Mouse (Mus musculus): ENCODE measurements around the gene Dnah6.

Gene Dnah6

GRCm38 (mm10) chr6:73020061-73020460 is 201.4 kb downstream of the Dnah6 start:
- no peak for DNase-seq

DNA sequence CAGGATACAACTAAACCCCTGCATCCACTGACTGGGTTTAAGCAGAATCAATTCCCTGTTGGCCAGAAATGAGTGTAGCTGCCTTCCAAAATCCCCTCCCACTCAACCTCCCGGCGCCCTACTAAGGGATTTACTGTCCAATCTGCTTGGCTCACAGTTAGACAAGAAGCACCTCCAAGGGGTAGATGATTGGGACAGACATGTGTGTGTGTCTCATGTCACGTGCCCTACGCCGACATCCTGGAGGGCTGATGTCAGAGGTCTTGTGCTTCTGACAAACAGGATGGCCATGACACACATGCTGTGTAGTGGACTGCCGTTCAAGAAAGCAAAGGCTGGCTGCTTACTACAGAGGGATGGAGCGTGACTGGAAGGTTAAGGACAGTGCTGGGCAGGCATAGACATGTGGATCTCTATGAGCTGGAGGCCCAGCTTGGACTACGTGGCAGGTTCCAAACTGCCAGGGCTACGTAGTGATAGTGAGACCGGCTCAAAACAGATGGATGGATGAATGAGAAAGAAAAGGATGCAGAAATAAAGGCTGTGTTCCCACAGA is 202.6 kb downstream of the Dnah6 start:
- no peak for DNase-seq

GRCm38 (mm10) chr6:73014317-73015160 is 206.9 kb downstream of the Dnah6 start:
- peak; percentile 37 to 58 for DNase-seq

- peak; percentile 32 to 50 for DNase-seq
Observed at GRCm38 (mm10) chr6:73012931-73013330, 208.5 kb downstream of the Dnah6 start.

DNA sequence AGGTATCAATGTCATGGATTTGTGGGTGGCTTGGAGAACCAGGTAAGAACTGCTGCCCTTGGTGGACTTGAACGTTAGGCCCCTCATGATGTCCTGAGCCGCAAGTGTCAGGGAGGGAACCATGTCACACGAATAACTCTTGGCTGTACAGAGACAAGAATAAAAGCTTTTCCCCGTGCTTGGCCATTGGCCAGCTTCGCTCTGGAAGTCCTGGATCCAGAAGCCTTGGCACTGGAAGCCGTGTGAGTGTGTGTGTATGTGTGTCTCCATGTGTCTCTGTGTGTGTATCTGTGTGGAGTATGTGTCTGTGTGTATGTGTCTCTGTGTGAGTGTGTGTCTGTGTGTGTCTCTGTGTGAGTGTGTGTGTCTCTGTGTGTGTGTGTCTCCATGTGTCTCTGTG is 209.6 kb downstream of the Dnah6 start:
- no peak for DNase-seq

DNA sequence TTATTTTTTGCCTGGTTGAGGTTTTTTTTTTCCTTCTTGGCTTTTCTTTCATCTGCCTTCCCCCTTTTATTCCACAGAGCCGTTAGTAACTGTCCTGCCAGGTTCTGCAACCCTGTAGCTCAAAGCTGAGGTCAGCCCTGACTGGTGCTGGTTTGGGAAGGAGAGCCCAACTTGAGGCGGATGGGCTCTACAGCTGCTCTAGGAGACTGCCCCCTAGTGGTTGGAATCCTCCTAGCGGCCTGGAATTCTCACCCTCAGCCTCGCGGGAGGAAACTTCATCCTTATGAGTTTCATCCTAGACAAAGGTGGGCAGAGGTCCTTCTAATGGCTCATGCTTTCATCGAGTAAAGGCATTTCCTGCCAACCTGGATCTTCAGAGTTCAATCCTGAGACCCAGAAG is 211.4 kb downstream of the Dnah6 start:
- DNase-seq = peak; percentile 71 to 74

DNA sequence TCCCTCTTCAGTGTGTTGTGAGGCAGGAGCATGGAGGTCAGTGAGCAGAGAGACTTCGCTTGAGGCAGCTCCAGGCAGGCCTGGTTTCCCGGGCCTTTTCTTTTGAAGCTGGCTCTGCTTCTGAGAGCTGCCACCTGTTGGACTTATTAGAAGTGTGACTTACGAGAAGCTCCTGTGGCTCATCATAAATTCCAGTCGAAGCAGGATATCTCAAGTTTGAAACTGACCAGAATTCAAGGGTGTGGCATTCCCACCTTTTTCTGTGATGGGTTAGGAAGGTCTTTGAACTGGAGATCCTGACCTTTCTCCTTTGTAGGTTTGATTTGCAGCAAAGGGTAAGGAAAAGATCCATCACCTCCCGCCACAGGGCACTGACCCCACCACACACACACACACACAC is 217.8 kb downstream of the Dnah6 start:
- no peak for DNase-seq

GRCm38 (mm10) chr6:73002391-73002790 is 219.1 kb downstream of the Dnah6 start:
- no peak for DNase-seq

DNA sequence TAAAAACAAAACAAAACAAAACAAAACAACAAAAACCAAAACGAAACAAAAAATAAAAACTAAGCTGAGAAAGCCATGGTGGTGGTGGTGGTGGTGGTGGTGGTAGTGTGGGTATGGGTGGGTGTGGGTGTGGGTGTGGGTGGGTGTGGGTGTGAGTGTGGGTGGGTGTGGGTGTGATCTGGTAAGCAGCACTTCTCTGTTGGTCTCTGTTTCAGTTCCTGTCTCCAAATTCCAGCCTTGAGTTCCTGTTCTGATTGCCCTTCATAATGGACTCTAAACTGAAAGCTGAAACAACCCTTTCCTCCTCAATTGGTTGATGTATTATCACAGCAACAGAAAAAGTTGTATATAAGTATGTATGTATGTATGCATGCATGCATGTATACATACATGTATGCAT is 222.6 kb downstream of the Dnah6 start:
- DNase-seq = no peak

GRCm38 (mm10) chr6:72993688-72994082 is 227.8 kb downstream of the Dnah6 start:
- DNase-seq = no peak

- no peak for DNase-seq
Observed at GRCm38 (mm10) chr6:72993054-72993687, 228.3 kb downstream of the Dnah6 start.

DNA sequence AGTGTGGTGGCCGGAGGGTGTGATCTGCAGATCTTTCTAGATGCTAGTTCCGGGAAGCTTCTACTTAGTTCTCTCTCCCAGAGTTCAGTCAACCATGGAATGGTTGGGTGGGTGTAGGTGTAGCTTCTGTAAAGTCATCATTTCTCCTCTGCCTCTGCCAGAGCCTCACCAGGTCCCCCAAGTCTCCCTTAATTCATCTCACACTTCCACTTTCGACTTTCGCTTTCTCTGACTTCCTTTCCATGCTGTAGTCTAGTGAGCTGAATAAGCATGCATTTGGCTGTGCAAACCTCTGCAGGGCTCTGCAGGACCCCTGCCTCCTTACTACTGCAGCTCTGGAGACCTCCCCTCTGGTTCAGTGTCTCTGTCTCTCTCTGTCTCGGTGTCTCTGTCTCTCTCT is 231.2 kb downstream of the Dnah6 start:
- DNase-seq = no peak

- DNase-seq = no peak
Observed at GRCm38 (mm10) chr6:72989028-72989736, 232.3 kb downstream of the Dnah6 start.

DNA sequence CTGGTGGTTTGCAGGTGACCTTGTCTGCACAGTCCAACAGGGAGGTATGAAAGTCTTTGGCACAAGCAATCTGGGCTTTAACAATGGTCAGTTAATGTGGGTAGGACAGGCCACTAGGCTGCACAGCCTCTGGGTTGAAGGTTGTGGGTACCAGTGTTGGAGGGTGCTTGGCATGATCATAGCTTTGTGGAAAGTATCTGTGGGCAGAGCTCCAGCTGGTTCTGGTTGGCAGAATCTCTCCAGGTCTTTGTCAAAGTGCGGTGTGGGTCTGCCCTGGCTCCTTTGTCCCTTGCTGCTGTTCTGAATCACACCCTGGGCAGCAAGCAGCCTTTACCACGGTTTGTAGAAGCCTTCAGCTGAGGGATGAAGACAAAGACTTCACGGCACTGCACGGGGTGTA is 238.9 kb downstream of the Dnah6 start:
- DNase-seq = no peak

GRCm38 (mm10) chr6:72981851-72982250 is 239.6 kb downstream of the Dnah6 start:
- peak; percentile 14 to 31 for DNase-seq

DNA sequence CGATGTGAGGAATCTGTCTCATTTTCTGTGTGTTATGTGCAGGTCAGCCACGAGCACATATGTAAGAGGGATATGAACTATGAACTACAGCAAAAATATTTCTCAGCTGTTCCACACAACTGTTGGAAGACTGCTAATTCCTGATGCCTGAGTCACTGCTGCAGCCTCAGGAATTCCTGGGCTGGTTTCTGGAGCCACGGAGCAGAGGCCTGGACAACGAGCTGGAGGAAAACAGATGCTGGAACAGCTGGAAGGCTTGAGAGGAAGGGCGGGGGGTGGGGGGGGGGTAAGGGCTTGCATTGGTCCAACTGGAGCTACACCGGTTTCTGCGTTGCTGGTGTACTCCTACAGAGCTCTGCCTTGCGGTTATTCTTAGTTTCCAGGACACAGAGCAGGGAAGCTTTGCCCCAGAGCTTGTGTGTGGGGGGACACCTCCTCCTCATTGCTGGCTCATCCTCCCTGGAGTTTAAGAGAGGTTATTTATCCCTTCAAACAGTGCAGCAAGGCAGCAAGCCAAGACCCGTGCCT is 240.3 kb downstream of the Dnah6 start:
- DNase-seq = peak; percentile 53 to 56

DNA sequence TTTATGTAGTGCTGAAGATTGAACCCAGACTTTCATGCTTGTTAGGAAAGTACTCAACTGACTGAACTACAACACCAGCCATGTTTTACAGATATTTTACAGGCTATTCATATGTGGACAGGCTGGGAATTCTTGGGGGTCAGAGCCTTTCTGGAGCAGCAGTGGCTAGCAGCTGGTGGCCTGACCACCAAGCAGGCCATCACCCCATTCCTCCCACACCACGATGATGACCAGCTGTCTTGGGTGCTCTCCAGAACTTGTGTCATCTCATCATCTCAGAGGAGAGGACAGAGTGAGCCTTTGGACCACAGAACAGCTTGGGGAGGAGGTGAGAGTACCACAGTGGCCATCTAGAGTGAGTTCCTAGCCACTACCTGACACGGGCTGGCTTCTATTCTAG is 244.6 kb downstream of the Dnah6 start:
- DNase-seq = peak; percentile 18 to 33

GRCm38 (mm10) chr6:72971074-72971473 is 250.4 kb downstream of the Dnah6 start:
- DNase-seq = peak in 1 of 2 experiments; percentile 9

- no peak for DNase-seq
Observed at GRCm38 (mm10) chr6:72969787-72970186, 251.7 kb downstream of the Dnah6 start.
